Mouse (Mus musculus): Measurements from ENCODE around the gene Olfr206. TPM values are rescaled to one million over a fixed set of nuclear protein-coding genes. Genes with fewer than 3 reads are reported as not detected.
"Not testable (repeated sequence)": the region's sequence is repeated elsewhere in the genome, so short reads cannot be mapped to it uniquely, and the experiment has no call there.

Gene Olfr206
- not detected for total RNA-seq (2022)

DNA sequence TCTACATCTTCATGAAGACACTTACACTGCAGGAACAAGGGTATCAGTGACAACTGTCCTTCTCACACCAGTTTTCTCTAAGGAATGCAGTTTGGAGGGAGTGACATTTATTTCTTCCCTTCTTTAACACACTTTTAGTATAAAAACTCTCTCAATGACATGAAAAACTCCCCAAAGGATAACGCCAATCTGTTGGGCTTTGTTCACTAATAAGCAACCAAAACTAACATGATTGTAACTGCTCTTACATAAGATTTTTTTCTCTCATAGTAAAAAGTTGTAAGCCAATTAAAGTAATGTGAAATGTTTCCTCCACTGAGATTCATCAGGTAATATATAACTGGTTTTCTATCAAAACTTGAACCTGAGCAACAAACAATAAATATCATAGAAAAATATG, at the start of gene Olfr206:
TSS of gene Olfr206 (minus strand) at position 101 of the 400 bp plus-strand sequence.
- DNase-seq (ENCODE audit: low spot score in 2 of 2), result no peak

DNA sequence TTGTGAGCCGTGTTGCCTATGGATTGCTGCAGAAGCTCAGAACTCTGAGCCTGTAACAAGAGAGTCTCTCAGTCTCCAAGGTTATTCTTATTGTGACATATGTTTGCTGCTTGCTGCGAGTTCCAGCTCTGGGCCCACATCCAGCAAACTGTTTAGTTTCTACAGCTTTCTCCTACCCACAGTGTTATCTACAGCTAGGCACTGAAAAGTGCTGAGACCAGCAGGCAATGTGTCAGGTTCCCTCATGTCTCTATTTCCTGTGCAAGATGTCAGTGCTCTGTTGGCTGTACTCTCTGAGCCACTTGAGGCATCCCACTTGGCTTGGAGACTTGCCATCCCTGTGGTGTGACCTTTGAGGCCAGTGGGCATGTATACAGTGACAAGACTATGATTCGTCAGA, 44.3 kb upstream of the Olfr206 start:
- peak; percentile 64 to 76 for DNase-seq (ENCODE audit: low spot score in 2 of 2)

- no peak for DNase-seq (ENCODE audit: low spot score in 2 of 2)
These were observed 14.8 kb upstream of the Olfr206 start, which contains the start of gene Olfr209 for GRCm38 (mm10) chr16:59363893-59364292. Gene Olfr209, minus strand, starts transcription at chr16:59363993.

GRCm38 (mm10) chr16:59331038-59331437, 18.0 kb downstream of the Olfr206 start, which contains the start of gene Olfr205:
Gene Olfr205, minus strand, starts transcription at chr16:59331138.
- DNase-seq (ENCODE audit: low spot score in 2 of 2), result no peak

- DNase-seq (ENCODE audit: low spot score in 2 of 2), result not testable (repeated sequence)
These were observed 25.8 kb downstream of the Olfr206 start for GRCm38 (mm10) chr16:59323262-59323661.

GRCm38 (mm10) chr16:59318148-59318547, 30.9 kb downstream of the Olfr206 start, which contains the start of gene Olfr204:
Gene Olfr204, minus strand, starts transcription at chr16:59318248.
- DNase-seq (ENCODE audit: low spot score in 2 of 2), result no peak

DNA sequence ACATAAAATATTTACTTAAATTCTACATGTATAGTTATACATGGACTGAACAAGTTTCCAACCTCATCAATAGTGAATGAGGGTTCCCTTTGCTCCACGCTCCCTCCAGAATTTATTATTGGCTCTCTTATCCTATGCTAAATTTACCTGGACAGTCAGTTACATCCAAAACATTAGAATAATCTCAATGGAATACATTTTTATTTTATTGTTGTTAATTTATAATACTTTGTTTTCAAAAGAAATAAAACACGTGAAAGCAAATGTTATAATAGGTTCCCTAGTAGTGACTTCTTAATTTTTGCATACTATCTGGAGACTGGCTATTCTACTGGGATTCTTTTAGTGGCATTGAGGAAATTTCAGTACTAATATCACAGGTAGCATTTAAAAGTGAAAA, 50.5 kb downstream of the Olfr206 start, which contains the start of gene Olfr203:
TSS of gene Olfr203 (plus strand) at position 301 of the 400 bp plus-strand sequence.
- DNase-seq (ENCODE audit: low spot score in 2 of 2), result no peak

Other genes with a start within 250 kb of the Olfr206 start
- gene Olfr193, start 237.4 kb downstream of the Olfr206 start, total RNA-seq (2022), result not detected
- gene Olfr194, start 228.2 kb downstream of the Olfr206 start, total RNA-seq (2022), result not detected
- not detected for gene Olfr195, start 202.2 kb downstream of the Olfr206 start, total RNA-seq (2022)
- gene Olfr196, start 178.8 kb downstream of the Olfr206 start, total RNA-seq (2022), result not detected
- not detected for gene Olfr198, start 145.7 kb downstream of the Olfr206 start, total RNA-seq (2022)
- gene Olfr199, start 129.5 kb downstream of the Olfr206 start, total RNA-seq (2022), result not detected
- not detected for gene Olfr201, start 76.6 kb downstream of the Olfr206 start, total RNA-seq (2022)
- not detected for gene Olfr202, start 62.5 kb downstream of the Olfr206 start, total RNA-seq (2022)
- not detected for gene Olfr203, start 50.4 kb downstream of the Olfr206 start, total RNA-seq (2022)
- gene Olfr204, start 31.0 kb downstream of the Olfr206 start, total RNA-seq (2022), result not detected
- gene Olfr205, start 18.1 kb downstream of the Olfr206 start, total RNA-seq (2022), result not detected
- not detected for gene Olfr209, start 14.7 kb upstream of the Olfr206 start, total RNA-seq (2022)
- under 1 TPM; 0.14 to 0.21 (median 0.17) TPM for gene Gabrr3, start 58.1 kb upstream of the Olfr206 start, total RNA-seq (2022)
- gene Riox2, start 122.5 kb upstream of the Olfr206 start, total RNA-seq (2022), result 10 to 100 TPM; 14.8 to 17.6 (median 15.7) TPM

Data from layer of hippocampus, adult 8-10 months (tissue).